Mouse (Mus musculus): ENCODE measurements around the gene Gramd1b.
A peak's percentile ranks its signal among the peaks of the same experiment; 100 is the strongest.

Gene Gramd1b

DNA sequence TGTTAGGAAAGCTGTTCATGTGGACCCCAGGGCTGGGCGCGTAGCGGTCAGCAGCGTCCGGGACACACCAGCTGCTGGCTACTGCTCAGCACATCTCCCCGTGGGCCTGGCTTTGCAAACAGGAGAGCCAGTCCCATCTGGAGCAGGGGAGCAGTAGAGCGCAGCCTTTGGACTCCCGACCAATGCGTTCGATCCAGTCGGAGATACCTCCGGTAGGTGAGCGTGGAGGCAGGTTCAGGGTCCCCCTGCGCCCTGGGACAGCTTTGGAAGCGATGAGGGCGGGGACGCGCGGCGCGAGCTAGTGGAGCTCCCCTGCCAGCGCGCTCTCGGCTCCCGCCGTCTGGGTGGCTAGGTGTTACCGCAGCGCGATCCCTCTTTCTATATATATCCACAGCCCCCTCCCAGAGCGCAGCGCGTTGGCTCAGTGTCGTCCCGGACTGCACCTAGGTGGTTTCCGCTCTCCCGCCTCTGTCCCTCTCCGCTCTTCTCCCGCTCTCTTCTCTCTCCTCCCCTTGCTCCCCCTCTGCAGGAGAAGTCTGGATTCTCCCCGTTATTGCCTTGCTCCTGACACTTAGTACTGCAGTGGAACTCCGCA lies at the start of gene Gramd1b:
Gramd1b (minus strand) TSS at position 357 of the 595 bp plus-strand sequence.
- DNase-seq, result peak; percentile 2

DNA sequence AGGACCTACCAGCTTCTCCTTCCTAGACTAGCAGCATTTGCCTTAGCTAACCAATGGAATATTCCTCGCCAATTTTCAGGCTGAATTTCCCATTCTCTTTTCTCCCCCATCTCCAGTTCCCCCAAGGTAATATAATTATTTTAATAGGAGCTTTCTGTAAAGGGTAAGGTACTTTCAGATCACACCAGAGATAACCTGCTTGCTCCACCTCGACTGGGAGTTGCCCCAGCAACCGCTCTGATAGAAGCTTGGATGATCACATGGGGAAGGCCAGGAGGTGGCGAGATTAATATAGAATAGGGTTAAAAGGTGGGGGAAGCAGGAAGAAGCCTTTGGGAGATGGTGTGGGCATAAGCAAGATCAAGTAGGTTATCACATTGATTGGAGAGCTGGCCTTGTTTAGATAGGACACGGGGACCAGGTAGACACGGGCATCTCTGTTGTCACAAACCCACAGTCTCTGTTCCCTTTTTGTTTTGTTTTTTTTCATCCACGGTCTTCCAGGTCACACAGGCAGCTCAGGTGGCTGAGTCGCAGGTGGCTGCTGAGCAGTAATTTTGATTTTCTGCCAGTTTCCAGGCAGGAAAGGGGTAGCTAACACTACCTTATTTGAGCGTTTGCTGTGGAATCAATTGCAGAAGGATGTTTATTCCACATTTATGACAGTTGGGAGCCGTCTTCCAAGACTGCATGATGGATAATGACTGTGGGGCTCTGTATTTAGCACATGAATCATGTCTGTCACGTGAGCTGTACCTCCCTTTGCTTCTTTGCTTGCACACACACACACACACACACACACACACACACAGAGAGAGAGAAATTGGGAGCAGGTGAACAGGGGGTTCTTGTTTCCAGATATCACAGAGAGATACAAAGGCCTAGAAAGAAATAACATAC lies 47.8 kb upstream of the Gramd1b start:
- no peak for DNase-seq

DNA sequence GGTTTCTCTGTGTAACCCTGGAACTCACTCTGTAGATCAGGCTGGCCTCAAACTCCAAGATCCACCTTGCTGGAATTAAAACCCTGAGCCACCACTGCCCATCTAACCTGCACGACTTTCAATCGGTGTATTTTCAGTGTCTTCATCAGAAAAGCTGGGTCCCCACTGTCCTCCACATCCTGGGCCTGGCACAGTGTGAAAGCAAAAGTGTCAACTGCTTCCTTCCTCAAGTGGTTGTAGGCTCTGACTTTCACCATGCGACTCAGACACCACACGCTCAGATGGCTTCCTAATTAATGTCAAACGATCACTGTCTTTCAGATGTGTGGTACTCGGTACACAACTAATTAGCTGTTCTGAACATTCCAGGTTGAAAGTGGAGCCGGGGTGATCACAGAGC lies 45.9 kb upstream of the Gramd1b start:
- DNase-seq, result no peak

DNA sequence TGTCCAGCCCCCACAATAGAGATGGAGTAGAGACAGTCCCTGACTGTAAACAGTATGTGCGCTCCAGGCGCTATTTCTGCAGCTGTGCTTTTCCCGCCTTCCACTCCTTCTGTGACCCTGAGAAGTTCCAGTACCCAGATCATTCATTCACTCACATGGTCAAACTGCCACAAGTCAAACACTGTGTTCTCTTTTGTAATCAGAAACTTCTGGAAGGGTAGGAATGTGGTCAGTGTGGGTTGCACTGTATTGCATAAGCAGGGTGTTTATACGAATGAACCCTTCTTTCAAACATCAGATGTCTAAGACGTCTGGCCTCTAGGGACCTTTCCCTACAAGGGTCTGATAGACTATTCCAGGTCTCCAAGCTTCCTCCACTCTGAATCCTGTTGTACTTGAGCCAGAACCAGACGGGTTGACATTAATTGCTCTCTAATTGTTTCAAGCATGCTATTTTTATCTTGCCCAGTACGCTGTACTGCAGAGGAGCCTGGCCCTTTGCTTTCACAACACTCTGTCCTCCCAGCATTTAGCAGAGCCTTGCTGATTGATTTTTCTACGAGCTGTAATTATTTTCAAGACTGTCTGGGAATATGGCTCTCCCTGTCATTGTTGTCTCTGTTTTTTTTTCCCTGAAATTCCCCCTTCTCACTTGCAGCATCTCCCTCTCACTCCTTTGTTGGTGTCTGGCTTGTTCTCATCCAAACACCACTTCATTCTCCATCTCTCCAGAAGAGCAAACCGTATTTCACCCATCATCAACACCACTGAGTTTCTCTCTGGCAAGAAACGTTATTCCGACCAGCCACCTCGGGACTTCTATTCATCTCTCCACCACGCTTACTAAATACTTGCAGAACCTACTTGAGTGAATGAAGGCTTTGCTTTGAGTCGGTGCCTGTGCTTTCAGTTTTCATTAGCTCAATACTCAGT lies 44.1 kb upstream of the Gramd1b start:
- DNase-seq, result peak; percentile 11

DNA sequence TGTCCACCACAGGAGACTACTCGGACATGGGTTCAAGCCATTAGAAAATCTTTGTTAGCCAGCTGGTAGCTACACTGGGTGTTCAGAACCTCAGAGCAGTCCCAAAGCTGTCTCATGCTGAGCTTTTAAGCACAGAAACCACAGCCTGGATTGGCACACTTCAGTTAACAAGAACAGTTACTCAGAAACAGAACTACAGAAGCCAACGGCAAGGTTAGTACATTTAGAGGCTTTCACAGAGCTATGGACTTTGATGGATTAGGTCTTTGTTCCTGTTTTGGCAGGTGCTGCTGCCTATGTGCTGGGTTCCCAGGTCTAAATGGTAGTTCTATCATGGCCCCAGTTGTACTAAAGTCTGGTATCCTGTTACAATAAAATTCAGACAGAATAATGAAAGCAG lies 40.1 kb upstream of the Gramd1b start:
- DNase-seq, result no peak

DNA sequence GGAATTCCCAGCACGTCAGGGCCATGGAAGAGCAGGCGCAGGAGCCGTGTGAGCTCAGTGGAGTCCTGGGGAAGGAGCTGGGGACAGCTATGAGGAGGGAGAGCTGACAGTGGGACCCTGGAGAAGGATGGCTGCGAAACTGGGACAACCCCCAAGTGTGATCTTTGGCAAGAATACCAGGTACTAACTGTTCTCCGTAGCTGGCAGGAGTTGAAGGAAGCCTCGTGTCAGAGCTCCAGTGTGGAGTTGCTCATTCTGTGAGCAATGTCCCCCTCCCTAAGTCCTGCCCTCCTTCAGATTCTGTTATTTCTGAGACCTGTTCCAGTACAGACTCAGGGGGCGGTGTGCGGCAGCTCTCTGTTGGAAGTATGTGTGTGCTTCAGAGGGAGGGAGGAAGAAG lies 36.9 kb upstream of the Gramd1b start:
- no peak for DNase-seq

DNA sequence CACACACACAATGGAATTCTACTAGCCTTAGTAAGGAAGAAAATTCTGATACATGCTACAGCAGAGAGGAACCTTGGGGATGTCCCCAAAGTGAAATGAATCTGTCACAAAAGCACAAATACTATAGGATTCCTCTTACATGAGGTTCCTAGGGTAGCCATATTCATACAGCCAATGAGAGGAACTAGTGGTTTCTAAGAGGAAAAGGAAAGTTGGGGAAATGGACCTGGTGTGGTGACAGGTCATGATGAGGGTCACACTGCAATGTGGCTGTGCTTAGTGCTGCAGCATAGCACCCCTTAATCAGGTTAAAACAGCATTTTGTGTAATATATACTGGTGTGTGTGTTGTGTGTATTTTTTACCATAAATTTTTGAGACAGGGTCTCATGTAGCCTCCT lies 32.6 kb upstream of the Gramd1b start:
- no peak for DNase-seq

DNA sequence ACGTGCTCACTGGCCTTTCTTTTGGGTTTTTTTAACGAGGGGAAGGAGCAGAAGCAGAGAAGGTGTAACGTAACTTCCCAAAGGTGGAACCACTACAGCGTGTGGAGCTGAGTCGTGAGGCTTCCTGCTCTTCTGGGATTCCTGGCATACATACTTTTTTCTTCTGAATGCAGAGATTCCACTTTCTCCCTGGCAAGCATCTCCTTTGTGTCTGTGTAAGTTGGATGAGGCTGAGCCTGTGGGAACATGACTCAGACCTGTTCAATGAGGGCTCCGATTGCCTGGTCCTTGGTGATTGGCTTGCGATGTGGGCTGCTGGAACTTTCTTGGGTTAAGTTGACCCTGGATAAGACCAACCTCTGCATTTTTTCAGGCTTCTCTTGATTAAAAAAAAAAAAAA lies 28.5 kb upstream of the Gramd1b start:
- no peak for DNase-seq

DNA sequence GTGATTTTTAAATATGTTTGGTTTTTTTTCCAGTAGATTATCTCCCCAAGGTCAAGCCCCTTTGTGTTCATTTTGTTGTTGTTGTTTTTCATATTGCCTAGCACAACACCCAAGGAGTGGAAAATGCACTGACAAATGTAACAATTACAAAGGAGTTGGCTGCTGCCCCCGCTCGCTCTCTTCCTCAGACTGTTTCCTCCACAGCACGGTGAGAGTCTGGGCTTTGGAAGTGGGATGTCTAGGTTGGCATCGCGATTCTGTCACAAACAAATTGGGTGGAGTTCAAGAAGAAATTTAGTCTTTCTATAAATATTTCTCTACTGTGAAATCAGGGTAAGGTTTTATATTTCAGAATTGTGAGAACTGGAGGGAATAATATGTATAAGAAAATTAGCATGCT lies 26.6 kb upstream of the Gramd1b start:
- DNase-seq, result no peak

DNA sequence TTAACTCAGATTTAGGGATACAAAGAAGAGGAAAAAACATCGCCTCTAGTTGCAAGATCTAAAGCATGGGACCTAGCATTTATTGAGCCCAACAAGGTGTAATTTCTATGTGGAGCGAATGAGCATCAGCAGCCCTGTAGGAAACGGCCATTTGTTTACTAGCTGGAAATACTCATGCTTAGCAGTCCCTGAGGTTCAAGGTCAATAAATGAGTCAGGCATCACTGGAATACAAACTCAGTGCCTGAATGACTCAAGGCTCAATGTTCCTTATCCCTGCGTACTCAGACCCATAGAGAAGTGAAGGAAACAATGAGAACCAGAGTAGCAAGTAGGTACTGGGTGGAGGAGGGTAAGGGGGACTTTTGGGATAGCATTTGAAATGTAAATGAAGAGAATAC lies 25.2 kb upstream of the Gramd1b start:
- no peak for DNase-seq

DNA sequence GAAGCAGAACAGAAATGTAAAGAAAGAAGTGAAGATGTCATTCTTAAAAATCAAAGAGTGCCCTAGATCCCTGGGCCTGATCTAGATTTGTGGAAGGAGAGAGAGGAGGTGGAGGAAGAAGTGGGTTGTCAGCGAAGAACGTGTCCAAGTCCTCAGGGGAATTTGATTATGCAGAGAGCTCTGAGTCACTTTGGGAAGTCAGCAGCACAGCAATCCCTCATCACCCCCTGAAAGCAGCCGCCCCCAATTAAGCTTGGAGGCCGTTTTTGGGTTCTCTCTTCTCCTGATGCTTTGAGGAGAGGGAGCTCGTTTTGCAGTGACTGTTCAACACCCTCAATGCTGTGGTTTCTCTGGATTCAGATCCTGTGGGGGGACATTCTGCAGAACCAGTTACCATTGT lies 24.1 kb upstream of the Gramd1b start:
- DNase-seq, result no peak

DNA sequence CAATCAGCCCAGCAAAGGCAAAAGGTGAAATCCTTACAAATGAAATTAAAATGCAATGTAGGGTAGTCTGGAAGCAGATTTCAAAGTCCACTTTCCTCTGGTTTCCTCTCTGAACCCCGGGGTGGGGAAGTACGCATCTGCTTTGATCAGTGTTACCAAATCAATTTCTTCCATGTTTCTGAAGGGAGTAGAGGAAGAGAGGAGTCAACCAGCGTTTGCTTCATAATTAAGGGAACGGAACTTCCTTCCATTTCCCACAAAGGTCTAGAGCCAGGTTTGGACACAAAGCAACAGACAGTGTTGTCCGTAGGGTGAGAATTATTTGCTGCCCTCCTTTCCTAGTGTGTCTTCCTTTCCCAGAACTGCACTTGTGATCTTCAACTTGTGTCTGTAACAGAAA lies 16.7 kb upstream of the Gramd1b start:
- no peak for DNase-seq

DNA sequence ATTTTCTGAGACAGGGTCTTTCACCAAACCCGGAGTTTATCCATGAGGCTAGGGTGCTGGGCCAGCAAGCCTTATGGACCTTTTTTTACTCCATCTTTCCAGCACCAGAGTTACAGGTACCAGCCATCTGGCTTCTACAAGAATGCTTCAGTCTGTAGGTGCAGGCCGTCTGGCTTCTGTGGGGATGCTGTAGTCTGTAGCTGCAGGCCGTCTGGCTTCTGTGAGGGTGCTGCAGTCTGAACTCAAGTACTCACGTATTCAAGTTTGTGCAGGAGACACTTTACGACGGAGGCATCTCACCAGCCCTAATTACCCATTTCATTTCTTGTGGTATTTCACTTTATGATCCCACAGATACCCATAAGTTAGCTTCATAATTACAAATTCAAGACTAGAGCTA lies 14.0 kb upstream of the Gramd1b start:
- DNase-seq, result no peak

DNA sequence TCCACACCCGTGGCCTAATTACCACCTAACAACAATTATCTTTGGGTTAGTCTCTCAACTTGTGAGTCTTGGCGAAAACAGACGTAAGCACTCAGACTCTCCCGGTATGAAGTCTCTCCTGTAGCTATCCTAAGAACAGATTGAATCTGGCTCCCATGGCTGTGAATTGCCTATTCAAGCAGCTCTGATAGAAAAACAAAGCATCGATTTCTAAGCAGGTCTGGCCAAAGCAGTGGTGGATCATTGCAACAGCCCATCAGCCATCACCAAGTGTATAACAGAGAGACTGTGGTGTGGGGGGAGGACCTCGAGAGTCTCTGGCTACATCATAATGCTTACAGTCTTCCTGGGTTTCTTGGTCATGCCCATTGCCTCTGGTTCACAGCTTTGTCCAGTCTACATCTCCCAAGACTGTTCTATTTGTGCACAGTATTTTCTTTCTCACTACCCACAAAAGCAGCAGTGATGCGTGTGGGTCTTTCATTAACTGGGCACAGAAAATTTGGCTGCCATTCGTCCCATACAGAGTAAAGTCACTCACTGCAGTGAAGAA lies 8.5 kb upstream of the Gramd1b start:
- no peak for DNase-seq

DNA sequence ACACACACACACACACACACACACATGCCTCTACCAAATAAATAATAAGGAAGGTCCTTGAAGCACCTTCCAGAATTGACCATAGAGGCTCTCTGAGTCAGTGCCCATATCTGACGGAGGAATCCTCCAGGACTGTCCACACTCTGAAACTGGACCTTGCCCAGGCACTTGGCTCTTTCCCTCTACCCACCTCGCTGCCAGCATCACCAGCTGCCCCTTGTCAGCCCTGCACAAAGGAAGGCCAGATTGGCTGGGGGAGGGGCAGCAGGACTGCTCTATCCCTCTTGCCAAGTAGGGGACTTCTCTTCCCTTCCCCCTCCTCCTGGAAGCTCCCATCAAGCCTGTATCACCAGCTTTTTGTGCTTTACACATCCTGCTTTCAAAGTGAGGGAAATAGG lies 6.5 kb upstream of the Gramd1b start:
- peak; percentile 53 for DNase-seq

DNA sequence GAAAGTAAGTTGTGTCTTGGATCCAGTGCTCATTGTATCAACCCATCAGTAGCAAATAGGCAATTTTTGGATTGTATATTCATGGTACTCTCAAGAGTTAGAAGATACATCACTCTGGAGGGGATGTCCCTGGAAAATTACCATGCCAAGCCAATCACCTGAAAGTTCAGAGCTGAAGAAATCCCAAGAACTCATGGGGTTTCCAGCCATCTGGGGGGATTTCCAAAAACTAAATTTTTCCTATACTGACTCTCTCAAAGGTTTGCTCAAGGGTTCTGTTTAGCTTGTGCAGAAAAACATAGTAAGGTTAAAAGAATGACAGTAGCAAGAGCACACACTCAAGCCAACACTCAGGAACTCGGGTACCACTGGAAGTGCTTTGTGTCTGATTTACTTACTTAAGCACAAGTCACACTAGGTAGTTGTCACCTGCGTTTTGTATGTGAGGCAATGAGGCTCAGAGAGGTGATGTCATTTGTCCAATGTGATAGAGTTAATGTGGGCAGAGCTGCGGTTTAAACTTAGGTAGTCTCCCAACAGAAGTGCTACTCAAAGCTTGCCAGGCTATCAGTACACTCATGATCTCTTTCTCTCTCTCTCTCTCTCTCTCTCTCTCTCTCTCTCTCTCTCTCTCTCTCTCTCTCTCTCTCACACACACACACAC lies 6.0 kb upstream of the Gramd1b start:
- DNase-seq, result no peak

DNA sequence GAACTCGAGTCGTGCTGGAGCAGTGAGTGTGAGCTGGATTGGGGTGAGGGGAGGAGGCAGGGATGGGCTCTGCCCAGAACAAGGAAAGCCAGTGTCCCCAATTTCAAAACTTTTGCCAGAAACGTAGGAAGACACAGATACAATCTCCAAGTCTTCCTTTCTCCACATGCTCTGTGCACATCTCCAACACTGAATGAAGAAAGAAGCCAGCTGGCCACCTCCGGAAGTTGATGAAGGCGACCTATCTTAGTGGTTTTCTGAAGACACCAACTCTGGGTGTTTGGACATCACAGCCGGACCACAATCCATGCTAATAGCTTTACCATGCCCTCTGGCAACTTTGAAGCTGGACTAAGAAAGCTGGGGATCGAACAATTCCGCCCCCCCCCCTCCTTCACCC lies 647 bp downstream of the Gramd1b start:
- DNase-seq, result no peak

DNA sequence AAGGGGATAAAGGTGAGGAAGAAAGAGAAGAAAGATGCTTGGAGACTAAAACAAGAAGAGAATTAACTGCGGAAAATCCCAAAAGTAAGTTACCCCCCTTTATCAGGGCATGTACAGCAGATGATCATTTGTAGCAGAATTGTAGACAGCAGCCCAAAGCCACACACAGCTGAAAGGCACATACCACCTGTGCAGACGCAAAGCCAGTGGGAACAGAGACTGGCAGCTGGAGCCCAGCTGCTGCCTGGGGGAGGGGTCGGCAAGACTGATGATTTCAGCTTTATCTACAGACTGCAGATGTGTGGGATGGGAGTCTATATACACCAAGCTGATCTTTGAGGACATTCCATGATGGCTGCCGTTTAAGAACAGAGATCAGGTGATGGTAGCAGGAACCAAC lies 2.5 kb downstream of the Gramd1b start:
- DNase-seq, result no peak

DNA sequence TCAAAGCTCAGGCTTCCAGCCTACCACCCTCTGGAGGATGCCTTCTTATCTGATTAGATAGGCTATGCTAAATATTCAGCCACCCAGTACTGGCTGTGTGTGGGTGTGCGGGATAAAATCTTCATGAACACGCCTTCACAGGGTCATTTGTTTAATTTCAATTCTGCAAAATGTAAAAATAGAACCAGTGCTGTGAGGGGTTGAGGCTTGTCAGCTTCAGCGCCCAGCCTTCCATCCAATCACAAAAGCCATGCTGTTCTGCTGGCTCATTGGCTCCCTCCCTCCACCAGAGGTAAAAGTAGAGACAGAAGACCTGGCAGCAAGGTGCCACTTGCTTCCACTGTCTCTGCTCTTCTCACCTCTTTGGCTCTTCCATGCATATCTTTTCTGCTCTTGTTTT lies 4.3 kb downstream of the Gramd1b start:
- no peak for DNase-seq

DNA sequence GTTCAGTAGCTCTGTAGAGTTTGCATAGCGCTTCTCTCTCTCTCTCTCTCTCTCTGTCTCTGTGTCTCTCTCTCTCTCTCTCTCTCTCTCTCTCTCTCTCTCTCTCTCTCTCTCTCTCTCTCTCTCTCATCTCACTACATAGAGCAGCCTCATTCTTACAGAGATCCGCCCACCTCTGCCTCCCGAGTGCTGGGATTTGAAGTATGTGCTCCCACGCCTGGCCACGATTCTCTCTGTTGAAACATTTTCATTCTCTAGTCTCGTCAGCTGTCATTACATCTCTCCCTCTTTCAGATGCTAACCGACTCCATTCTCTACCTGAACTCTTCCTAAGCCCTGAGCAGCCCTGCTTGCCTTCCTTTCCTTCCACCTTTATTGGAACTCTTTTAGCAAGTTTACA lies 9.0 kb downstream of the Gramd1b start:
- DNase-seq, result no peak

DNA sequence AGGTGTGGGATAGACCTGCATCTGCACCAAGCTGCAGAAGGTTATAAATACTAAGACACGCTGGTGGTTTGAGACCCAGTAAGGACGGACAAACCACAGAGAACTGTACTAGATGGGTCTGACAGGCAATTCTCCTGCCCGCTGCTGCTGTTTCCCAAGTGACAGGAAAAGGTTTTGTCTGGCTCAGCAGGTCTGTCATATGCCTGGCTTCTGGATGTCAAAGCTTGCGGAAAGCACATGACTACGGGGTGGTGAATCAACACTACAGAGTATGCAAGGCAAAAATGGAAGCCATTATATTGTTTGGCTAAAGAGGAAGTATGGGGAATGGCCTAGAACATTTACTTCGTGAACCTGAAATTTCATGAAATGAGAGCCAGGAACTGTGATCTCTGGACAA lies 10.1 kb downstream of the Gramd1b start:
- no peak for DNase-seq

DNA sequence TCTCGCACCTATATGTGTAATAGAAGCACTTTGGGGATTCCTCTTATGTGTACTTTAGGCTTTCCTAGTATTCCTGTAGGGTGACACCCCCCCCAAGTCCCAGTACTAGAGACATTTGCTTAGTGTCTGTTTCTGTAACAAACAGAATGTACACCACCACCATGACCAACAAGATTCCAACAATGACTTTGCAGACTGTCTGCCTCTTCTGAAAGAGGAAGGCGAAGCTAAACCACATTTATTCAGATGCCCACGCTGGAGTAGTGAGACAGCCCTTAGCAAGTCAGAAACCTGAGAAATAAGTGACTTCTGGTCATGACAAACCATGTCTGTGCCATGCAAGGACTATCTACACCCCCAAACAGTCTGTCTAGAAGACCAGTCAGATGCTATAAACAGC lies 11.9 kb downstream of the Gramd1b start:
- no peak for DNase-seq

DNA sequence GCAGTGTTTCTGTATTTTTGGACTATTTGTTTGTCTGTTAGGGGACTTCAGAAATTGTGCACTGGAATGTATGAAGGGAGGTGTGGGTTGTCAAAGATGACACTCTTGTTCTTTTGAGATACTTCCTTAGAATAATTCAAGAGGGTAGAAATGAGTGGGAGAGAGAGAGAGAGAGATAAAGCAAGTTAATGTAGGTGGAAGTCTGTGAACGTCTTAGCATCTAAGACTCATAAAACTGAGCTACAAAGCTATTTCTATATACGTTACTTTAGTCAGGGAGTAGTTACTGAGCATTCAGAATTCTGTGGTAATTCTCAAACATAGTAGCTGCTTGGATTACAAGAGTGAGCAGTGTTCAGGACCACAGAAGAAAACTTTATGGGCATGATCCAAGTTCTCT lies 19.2 kb downstream of the Gramd1b start:
- no peak for DNase-seq
